Mouse (Mus musculus) MEL (cell line): ENCODE results near the gene Npas3. TPM values are rescaled to one million over a fixed set of nuclear protein-coding genes. Genes with fewer than 3 reads are reported as not detected.

Source experiments
- DNase-seq: peaks from one replicate; pipeline ENCODE4 v3.0.0; 2011; ENCODE audit warnings: low read depth, low spot score
- H3K27ac ChIP-seq: 2 replicates; pipeline ENCODE4 v1.5.1; 2012; ENCODE audit warnings: low read depth, mild to moderate bottlenecking, control low read depth, low read length, moderate library complexity; ENCODE audit not compliant: control insufficient read depth
- H3K27me3 ChIP-seq, 2 experiments: fragments of 150-350 bp in 1 of 2; sonication (generic) in 1 of 2; 2 replicates each; pipeline ENCODE4 v1.6.1; 2012; ENCODE audit warnings: low read length in 2 of 2, mild to moderate bottlenecking in 2 of 2, improper control_type of control experiment in 1 of 2, moderate library complexity in 1 of 2; ENCODE audit not compliant: insufficient read depth in 2 of 2, control insufficient read depth in 1 of 2
- H3K36me3 ChIP-seq, 2 experiments: 2 replicates each; pipeline ENCODE4 v1.6.1; 2012 to 2014; ENCODE audit warnings: low read length in 2 of 2, improper control_type of control experiment in 1 of 2, inconsistent platforms in 1 of 2, mild to moderate bottlenecking in 1 of 2; ENCODE audit not compliant: insufficient read depth in 2 of 2, control insufficient read depth in 1 of 2
- H3K4me1 ChIP-seq, 2 experiments: fragments of 150-350 bp in 1 of 2; sonication (generic) in 1 of 2; 2 replicates each; pipeline ENCODE4 v1.6.1; 2012; ENCODE audit warnings: low read length in 2 of 2, improper control_type of control experiment in 1 of 2, mild to moderate bottlenecking in 1 of 2; ENCODE audit not compliant: insufficient read depth in 2 of 2, control insufficient read depth in 1 of 2
- H3K4me3 ChIP-seq, 2 experiments: fragments of 150-350 bp in 1 of 2; sonication (generic) in 1 of 2; 2 replicates each; pipeline ENCODE4 v1.5.1; 2012; ENCODE audit warnings: low read depth in 2 of 2, low read length in 2 of 2, mild to moderate bottlenecking in 2 of 2, moderate library complexity in 2 of 2, control low read depth in 1 of 2, improper control_type of control experiment in 1 of 2; ENCODE audit not compliant: control insufficient read depth in 1 of 2, insufficient read depth in 1 of 2
- H3K79me2 ChIP-seq: 2 replicates; pipeline ENCODE4 v1.6.1; 2012; ENCODE audit warnings: mild to moderate bottlenecking, low read length, moderate library complexity; ENCODE audit not compliant: control insufficient read depth, poor library complexity, insufficient read depth
- H3K9ac ChIP-seq: 2 replicates; pipeline ENCODE4 v1.6.1; 2012; ENCODE audit warnings: low read depth, mild to moderate bottlenecking, control low read depth, low read length, moderate library complexity; ENCODE audit not compliant: control insufficient read depth, poor library complexity, severe bottlenecking
- H3K9me3 ChIP-seq: fragments of 150-350 bp; sonication (generic); replicated peaks from 2 replicates; pipeline ENCODE4 v1.6.1; 2012; ENCODE audit warnings: mild to moderate bottlenecking, low read length, improper control_type of control experiment, moderate library complexity; ENCODE audit not compliant: insufficient read depth
- CTCF ChIP-seq, 3 experiments: IDR thresholded peaks in 2 of 3; conservative IDR thresholded peaks in 1 of 3; 2 replicates each; pipeline ENCODE4 v1.5.1; 2011 to 2012; ENCODE audit warnings: low read length in 3 of 3, low read depth in 2 of 3, mild to moderate bottlenecking in 2 of 3, improper control_type of control experiment in 1 of 3, inconsistent platforms in 1 of 3, mixed read lengths in 1 of 3, moderate library complexity in 1 of 3; ENCODE audit not compliant: control insufficient read depth in 1 of 3, insufficient read depth in 1 of 3, poor library complexity in 1 of 3, severe bottlenecking in 1 of 3
- E2F4 ChIP-seq: IDR thresholded peaks from 2 replicates; pipeline ENCODE4 v1.6.1; 2011; ENCODE audit warnings: low read depth, low read length, improper control_type of control experiment, borderline replicate concordance
- ETS1 ChIP-seq: IDR thresholded peaks from 2 replicates; pipeline ENCODE4 v1.6.1; 2012; ENCODE audit warnings: low read depth, mild to moderate bottlenecking, inconsistent platforms, low read length, improper control_type of control experiment, moderate library complexity
- GABPA ChIP-seq: IDR thresholded peaks from 2 replicates; pipeline ENCODE4 v1.6.1; 2012; ENCODE audit warnings: low read depth, mild to moderate bottlenecking, inconsistent platforms, low read length, improper control_type of control experiment, moderate library complexity
- JUND ChIP-seq: IDR thresholded peaks from 2 replicates; pipeline ENCODE4 v1.6.1; 2011; ENCODE audit warnings: low read depth, mild to moderate bottlenecking, improper control_type of control experiment, low read length
- MAFK ChIP-seq: IDR thresholded peaks from 2 replicates; pipeline ENCODE4 v1.6.1; 2011; ENCODE audit warnings: low read depth, mild to moderate bottlenecking, low read length, improper control_type of control experiment, borderline replicate concordance
- MAX ChIP-seq: IDR thresholded peaks from 2 replicates; pipeline ENCODE4 v1.6.1; 2011; ENCODE audit warnings: low read length, improper control_type of control experiment
- MYC ChIP-seq: IDR thresholded peaks from 2 replicates; pipeline ENCODE4 v1.6.1; 2011; ENCODE audit warnings: low read depth, mild to moderate bottlenecking, low read length, improper control_type of control experiment, moderate library complexity
- NELFE ChIP-seq: IDR thresholded peaks from 2 replicates; pipeline ENCODE4 v1.6.1; 2011; ENCODE audit warnings: low read depth, low read length, improper control_type of control experiment
- POLR2A ChIP-seq, 2 experiments: IDR thresholded peaks; 2 replicates each; pipeline ENCODE4 v1.6.1; 2011 to 2012; ENCODE audit warnings: low read length in 2 of 2, mild to moderate bottlenecking in 2 of 2, control low read depth in 1 of 2, improper control_type of control experiment in 1 of 2, low read depth in 1 of 2, moderate library complexity in 1 of 2; ENCODE audit not compliant: control insufficient read depth in 1 of 2, insufficient read depth in 1 of 2, poor library complexity in 1 of 2
- POLR2AphosphoS5 ChIP-seq: IDR thresholded peaks from 2 replicates; pipeline ENCODE4 v1.6.1; 2012; ENCODE audit warnings: low read depth, borderline replicate concordance, mild to moderate bottlenecking, inconsistent platforms, low read length, moderate library complexity, mixed read lengths
- RAD21 ChIP-seq: IDR thresholded peaks from 2 replicates; pipeline ENCODE4 v1.6.1; 2011; ENCODE audit warnings: mild to moderate bottlenecking, low read depth, low read length, improper control_type of control experiment
- RCOR1 ChIP-seq: IDR thresholded peaks from 2 replicates; pipeline ENCODE4 v1.6.1; 2012; ENCODE audit warnings: low read depth, mild to moderate bottlenecking, inconsistent platforms, low read length, improper control_type of control experiment
- SIN3A ChIP-seq: IDR thresholded peaks from 2 replicates; pipeline ENCODE4 v1.6.1; 2012; ENCODE audit warnings: low read length, improper control_type of control experiment, inconsistent platforms
- TAL1 ChIP-seq: IDR thresholded peaks from 2 replicates; pipeline ENCODE4 v1.6.1; 2012; ENCODE audit warnings: mild to moderate bottlenecking, inconsistent platforms, low read length, moderate library complexity, mixed read lengths
- ZC3H11A ChIP-seq: IDR thresholded peaks from 2 replicates; pipeline ENCODE4 v1.6.1; 2012; ENCODE audit warnings: low read depth, mild to moderate bottlenecking, inconsistent platforms, low read length, improper control_type of control experiment
- ZKSCAN1 ChIP-seq: IDR thresholded peaks from 2 replicates; pipeline ENCODE4 v1.6.1; 2012; ENCODE audit warnings: low read depth, mild to moderate bottlenecking, inconsistent platforms, low read length, improper control_type of control experiment, moderate library complexity
- ZMIZ1 ChIP-seq: IDR thresholded peaks from 2 replicates; pipeline ENCODE4 v1.6.1; 2012; ENCODE audit warnings: low read depth, mild to moderate bottlenecking, inconsistent platforms, low read length, improper control_type of control experiment, moderate library complexity
- ZNF384 ChIP-seq: IDR thresholded peaks from 2 replicates; pipeline ENCODE4 v1.6.1; 2012; ENCODE audit warnings: low read depth, mild to moderate bottlenecking, inconsistent platforms, low read length, improper control_type of control experiment
- polyA plus RNA-seq, 2 experiments: library from polyadenylated mRNA; stranded (reverse) in 1 of 2; unstranded in 1 of 2; fragments of >175 nt in 1 of 2; fragments of >200 nt in 1 of 2; gene quantifications; 2 replicates each; pipeline versions ENCODE4 v1.2.1 to v1.2.4; 2012; ENCODE audit warnings: low replicate concordance in 2 of 2, low read depth in 1 of 2; ENCODE audit not compliant: insufficient read length in 2 of 2, insufficient read depth in 1 of 2, missing spikeins in 1 of 2
- total RNA-seq: library from RNA; depleted of rRNA; stranded (reverse); fragments of 300-350 nt; gene quantifications from 2 replicates; pipeline ENCODE4 v1.2.3, GENCODE M21; 2012

Npas3 gene
- total and polyA plus RNA-seq, 3 experiments, result not detected

GRCm38 (mm10) chr12:53321944-53322343 is 73.5 kb downstream of the Npas3 start:
- Histone ChIP-seq H3K4me3 (no peak overlapping the region), H3K9me3 (no peaks in the 10 kb centered on the region), H3K27ac (no peak overlapping the region), H3K4me1 (no peaks in the 10 kb centered on the region), H3K36me3 (no peaks in the 10 kb centered on the region), H3K27me3 (no peaks in the 10 kb centered on the region), H3K9ac (no peak overlapping the region), H3K79me2 (no peaks in the 10 kb centered on the region)
- no peak for TF ChIP-seq MAX
- TF ChIP-seq CTCF (IDR thresholded peaks at IDR 0.05 in 2 of 3, conservative IDR thresholded peaks at IDR 0.05 in 1 of 3; ENCODE audit: control insufficient read depth in 1 of 3, insufficient read depth in 1 of 3, low read depth in 2 of 3, low read length in 3 of 3, poor library complexity in 1 of 3, severe bottlenecking in 1 of 3), result no peak
- no peak for TF ChIP-seq ZKSCAN1
- TF ChIP-seq RAD21, result no peak
- no peak for TF ChIP-seq MYC
- no peak for TF ChIP-seq ZMIZ1
- no peak for TF ChIP-seq NELFE
- TF ChIP-seq ZNF384, result no peak
- TF ChIP-seq POLR2AphosphoS5, result no peak
- no peak for TF ChIP-seq E2F4
- TF ChIP-seq ZC3H11A, result no peak
- TF ChIP-seq TAL1, result no peak
- no peak for TF ChIP-seq POLR2A (IDR thresholded peaks at IDR 0.05; ENCODE audit: control insufficient read depth in 1 of 2, insufficient read depth in 1 of 2, low read depth in 1 of 2, low read length in 2 of 2, poor library complexity in 1 of 2)
- no peak for TF ChIP-seq GABPA
- no peak for TF ChIP-seq ETS1
- DNase-seq, result no peak

GRCm38 (mm10) chr12:53327653-53328188 is 79.2 kb downstream of the Npas3 start:
- H3K27ac ChIP-seq, result no peak overlapping the region
- no peak overlapping the region for H3K4me3 ChIP-seq
- no peak overlapping the region for H3K9ac ChIP-seq
- H3K36me3 ChIP-seq, result no peaks in the 10 kb centered on the region
- no peak for DNase-seq
- H3K9me3 ChIP-seq, result no peaks in the 10 kb centered on the region
- TF ChIP-seq MAFK (no peak), RCOR1 (no peak), JUND (no peak), ZNF384 (no peak), SIN3A (no peak)
- no peaks in the 10 kb centered on the region for H3K79me2 ChIP-seq
- H3K27me3 ChIP-seq, result no peaks in the 10 kb centered on the region
- no peaks in the 10 kb centered on the region for H3K4me1 ChIP-seq
